Mouse (Mus musculus): ENCODE results near the gene Stra8. TPM values are rescaled to one million over a fixed set of nuclear protein-coding genes. Genes with fewer than 3 reads are reported as not detected.

Gene Stra8
- total RNA-seq (2015; ENCODE audit: low replicate concordance) (not detected in 2 replicates), total RNA-seq (2017; ENCODE audit: low replicate concordance) (not detected in 2 replicates)

DNA sequence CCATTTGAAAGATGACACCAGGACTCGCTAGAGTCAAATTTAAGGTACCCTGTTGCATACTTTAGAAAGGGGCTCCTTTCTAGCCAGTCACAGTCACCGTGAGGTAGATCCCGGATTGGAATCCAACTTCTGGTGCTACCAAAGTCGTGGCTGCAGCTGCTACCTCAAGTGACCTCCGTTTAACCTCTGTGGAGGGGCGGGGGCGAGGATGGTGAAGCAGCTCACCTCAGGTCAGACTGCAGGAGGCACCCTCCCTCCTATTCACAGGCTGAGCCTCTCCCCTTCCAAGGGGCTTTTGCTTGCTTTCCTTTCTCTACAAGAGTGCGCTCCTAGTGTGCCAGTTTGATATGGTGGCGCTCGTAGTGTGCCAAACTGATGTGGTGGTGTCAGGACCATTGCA is at the start of gene Stra8:
Gene Stra8 (plus strand): TSS at position 208 of the 400 bp plus-strand sequence.
- no peak for ATAC-seq (replicated peaks; ENCODE audit: low FRiP score, poor library complexity, severe bottlenecking)

DNA sequence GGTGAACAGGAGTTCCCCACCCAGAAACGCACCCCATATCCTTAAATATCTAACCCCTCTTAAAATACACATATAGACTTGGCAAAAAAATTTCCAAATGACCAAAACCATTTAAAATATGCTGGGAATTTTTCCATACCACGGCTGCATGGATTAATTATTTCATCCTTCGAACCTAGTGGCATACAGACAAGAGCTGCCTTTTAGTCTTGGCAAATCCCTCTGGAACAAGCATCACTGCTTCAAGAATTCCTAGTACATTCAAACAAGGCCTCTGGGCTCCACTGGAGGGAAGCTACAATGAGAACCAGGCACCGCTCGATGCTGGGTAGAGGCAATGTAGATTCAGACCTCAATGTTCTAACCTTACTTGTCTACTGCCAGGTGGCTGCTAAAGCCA is 49.2 kb upstream of the Stra8 start:
- ATAC-seq (replicated peaks; ENCODE audit: low FRiP score, poor library complexity, severe bottlenecking) = no peak

GRCm38 (mm10) chr6:34871929-34872328 is 48.0 kb upstream of the Stra8 start:
- ATAC-seq (replicated peaks; ENCODE audit: low FRiP score, poor library complexity, severe bottlenecking) = no peak

DNA sequence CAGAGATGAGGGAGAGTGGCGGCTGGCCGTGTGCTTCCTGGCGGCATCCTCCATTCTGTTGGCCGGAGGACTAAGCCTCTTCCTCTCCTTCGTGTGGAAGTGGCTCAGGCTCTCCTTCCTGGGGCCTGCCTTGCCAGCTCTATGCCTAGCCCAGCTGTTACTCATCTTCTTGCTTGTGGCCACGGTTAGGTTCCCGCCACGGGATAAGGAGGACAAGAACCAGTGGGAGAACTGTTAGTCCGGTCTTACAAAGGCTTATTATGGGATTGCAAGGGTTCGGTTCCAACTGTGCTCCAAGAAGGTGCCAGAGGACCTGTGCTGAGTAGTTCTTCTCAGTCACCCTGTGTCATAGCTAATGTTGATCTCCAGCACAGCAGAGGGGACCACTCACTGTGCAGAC is 47.1 kb upstream of the Stra8 start:
- ATAC-seq (replicated peaks; ENCODE audit: low FRiP score, poor library complexity, severe bottlenecking) = no peak

DNA sequence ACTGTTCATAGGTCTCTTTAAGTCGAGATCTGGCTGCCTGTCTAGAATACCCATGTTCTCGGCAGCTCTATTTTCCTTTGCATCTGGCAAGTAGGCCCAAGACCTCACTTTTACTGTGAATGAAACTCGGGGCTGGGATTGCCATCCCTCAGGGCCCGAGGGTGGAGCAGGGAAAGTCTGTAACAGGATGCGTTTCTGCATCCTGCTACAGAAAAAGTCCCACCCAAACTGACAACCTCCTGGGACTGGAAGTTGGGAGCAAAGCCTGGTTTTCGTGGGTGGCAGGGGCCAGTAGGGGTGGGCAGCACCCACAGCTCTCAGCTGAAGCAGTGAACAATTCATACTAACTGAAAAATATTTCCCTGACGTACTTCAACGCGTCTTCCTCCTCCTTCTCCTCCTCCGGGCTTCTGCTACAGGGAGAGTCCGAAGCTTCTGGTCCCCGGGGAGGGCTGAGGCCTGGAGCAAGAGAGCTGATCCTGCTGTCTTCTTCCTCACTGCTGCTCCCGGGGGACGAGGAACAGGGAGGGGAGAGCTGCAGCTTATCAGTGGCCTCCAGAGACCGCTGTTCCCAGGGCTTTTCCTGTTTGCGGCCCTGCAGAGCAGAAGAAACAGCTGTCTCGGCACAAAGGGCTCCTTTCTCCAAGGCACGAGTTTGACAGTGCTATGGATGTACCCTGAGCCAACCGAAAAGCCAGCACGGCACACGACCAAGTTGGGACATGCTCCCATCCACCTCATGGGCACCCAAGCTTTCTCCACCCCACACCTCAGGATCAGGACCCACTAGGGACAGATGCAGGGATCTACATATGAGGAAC is 45.7 kb upstream of the Stra8 start:
- peak; percentile 69 for ATAC-seq (replicated peaks; ENCODE audit: low FRiP score, poor library complexity, severe bottlenecking)

- peak; percentile 31 for ATAC-seq (replicated peaks; ENCODE audit: low FRiP score, poor library complexity, severe bottlenecking)
Measured at GRCm38 (mm10) chr6:34875268-34875761, 44.6 kb upstream of the Stra8 start.

GRCm38 (mm10) chr6:34875966-34876834 is 43.8 kb upstream of the Stra8 start:
- ATAC-seq (replicated peaks; ENCODE audit: low FRiP score, poor library complexity, severe bottlenecking) = peak; percentile 56

DNA sequence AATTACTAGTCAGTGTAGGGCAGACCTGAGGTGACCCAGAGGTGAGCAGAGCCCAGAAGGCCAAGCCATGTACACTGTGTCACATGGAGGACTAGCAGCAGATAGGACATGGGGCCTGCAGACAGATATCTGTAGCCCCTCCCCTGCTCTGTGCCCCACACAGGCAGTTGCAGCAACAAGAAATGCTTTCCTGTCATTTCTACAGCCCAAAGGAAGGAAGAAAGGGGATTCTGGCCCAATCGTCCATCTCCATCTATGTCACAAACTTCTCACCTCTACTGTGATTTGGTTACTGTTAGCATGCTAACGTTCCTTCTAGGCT is 43.2 kb upstream of the Stra8 start:
- no peak for ATAC-seq (replicated peaks; ENCODE audit: low FRiP score, poor library complexity, severe bottlenecking)

DNA sequence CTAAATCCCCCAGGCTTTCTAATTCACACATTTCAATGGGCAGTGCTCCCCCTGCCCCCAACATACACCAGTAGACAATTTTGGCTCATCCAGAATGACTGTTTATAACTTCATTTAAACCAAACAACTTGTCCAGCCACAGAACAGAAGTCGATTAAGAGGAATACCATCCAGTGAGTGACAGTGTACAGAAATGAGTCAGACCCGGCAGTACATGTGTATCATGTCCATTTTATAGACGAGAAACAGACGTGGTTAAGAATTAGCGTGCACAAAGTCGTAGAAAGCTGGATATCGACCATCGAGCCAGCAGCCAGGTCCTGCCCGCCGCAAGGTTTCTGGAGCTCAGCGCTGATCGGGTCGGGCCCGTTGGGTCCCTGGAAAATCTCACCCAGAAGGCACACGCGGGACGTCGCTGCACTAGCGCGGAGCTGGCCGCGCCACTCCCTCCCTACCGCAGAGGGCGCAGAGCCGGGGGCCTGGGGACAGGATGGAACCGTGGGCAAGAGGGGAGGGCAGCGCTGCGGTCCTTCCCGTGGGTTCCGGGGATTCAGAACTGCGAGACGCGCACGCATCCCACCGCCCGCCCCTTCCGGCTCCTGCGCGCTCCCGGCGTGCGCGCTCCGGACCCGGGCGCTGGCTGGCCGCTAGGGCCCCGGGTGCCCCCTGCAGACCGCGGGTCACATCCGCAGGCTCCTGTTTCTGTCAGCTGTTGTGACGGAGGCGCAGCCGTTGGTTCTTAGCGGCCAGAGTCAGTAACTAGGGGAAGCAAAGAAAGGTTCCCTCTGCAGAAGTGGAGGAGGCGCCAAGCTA is 42.2 kb upstream of the Stra8 start, which contains the start of gene Cyren:
Gene Cyren (minus strand): TSS at position 552 of the 813 bp plus-strand sequence.
- peak; percentile 60 for ATAC-seq (replicated peaks; ENCODE audit: low FRiP score, poor library complexity, severe bottlenecking)

DNA sequence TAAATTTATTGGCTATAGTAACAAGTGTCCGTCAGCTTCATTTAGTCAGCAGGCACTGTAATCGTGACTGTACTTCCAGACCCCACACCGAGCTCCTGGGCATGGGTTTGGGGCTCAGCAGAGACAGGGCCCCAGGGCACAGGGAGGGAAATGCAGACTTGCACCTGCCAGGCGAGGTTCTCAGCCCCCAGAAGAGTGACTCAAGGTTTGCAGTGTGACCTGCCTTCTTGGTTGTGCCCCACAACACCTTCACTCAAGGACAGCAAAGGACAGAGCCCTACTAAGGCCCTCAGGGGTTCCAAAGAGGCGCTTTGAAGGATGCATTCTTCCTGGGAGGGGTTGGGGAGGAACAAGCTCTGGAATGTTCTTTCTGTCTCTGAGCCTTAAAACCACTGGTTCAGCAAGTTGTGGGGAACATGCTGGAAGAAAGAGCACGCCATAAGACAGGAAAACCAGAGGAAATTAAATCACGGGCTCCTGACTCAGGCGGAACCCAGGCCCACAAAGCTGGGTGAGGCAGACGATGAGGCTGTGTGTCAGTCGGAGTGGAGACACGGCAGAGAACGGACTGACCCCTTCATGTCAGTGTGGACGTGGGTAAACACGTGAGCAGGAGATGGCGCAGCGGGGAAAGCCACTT is 40.7 kb upstream of the Stra8 start:
- ATAC-seq (replicated peaks; ENCODE audit: low FRiP score, poor library complexity, severe bottlenecking) = no peak

DNA sequence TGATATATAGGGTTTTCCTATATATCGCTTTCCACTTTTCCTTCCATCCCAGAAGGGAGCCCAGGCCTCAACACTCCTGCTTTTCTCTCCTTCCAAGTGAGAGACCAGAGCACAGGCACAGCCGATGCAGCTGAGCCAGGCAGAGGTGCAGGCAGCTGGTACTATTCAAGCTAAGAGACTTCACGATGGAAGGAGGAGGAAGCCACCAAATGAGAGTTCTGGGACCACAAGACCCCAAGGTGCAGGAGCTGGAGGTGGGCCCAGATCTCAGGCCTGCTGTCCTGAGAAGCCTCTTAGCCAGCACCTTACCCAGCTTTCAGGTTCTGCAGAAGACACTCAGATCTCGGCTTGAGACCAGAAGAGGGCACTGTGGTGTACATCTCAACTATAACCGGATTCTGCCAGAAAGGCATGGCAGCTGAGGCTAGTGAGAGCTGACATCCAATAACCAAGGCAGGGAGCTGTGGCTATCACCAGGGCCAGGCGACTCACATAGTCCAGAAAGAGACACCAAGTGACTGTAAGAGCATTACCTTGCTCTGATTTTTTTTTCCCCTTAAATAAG is 40.0 kb upstream of the Stra8 start:
- ATAC-seq (replicated peaks; ENCODE audit: low FRiP score, poor library complexity, severe bottlenecking) = no peak

- ATAC-seq (replicated peaks; ENCODE audit: low FRiP score, poor library complexity, severe bottlenecking) = no peak
Measured at GRCm38 (mm10) chr6:34884724-34885123, 35.2 kb upstream of the Stra8 start.

DNA sequence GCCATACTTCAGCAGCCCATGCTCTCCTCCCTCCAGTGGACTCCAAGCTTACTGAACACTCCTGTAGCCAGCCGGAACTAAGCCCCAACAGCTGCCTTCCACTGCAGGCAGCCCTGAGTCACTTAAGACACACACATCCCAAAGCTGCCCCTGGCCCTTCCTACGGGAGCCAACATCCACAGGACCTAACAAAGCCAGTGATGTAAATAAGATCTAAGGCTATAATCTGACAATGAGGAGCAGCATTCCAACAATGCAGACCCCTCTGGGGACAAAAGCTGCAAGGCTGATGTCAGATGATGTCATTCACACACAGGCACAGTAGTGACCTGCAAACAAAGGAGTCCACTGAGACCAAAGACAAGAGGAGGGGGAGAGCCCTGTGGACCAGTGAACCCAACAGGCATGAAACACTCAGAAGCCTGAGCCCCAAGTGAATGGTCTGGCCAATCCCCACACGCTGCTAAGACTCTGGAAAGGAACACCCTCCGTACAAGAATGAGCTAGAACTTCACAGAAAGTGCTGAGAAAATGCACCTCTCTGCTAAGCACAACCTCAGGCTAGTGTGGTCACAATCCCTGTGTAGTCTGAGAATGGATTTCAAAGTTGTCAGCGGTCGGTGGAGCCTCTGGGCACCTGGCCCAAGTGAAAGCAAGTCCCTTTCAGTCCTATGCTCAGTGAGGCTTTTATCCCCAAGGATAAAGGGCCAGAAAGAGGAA is 32.7 kb upstream of the Stra8 start:
- ATAC-seq (replicated peaks; ENCODE audit: low FRiP score, poor library complexity, severe bottlenecking) = no peak

- no peak for ATAC-seq (replicated peaks; ENCODE audit: low FRiP score, poor library complexity, severe bottlenecking)
Measured at GRCm38 (mm10) chr6:34889185-34889584, 30.8 kb upstream of the Stra8 start.

GRCm38 (mm10) chr6:34895569-34895968 is 24.4 kb upstream of the Stra8 start:
- no peak for ATAC-seq (replicated peaks; ENCODE audit: low FRiP score, poor library complexity, severe bottlenecking)

DNA sequence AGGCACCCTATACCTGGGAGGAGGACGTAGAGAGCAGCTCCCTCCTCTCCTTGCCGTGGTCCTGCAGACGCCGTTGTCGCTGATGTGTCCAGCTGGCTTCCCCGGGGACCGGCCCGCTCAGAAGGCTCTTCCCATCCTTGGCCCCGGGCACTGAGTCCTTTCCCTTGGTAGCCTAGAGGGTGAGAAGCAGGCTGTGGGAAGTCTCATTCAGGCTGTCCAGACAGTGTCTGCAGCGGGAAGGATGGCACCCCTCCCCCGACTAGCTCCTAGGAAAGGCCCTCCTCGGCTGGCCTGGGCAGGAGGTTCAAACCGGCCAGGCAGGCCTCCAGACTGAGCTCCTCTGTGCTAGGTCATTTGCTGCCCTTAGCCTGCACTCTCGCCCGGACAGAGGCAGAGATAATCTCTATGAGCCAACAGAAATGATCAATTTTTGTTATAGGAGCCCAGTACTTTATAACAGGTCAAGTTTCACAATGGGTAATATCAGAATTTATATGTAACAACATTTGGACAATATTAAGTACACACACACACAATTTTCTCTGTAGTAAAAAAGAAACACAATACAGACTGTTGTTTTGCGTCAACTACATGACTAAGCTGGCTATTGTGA is 23.7 kb upstream of the Stra8 start:
- no peak for ATAC-seq (replicated peaks; ENCODE audit: low FRiP score, poor library complexity, severe bottlenecking)

DNA sequence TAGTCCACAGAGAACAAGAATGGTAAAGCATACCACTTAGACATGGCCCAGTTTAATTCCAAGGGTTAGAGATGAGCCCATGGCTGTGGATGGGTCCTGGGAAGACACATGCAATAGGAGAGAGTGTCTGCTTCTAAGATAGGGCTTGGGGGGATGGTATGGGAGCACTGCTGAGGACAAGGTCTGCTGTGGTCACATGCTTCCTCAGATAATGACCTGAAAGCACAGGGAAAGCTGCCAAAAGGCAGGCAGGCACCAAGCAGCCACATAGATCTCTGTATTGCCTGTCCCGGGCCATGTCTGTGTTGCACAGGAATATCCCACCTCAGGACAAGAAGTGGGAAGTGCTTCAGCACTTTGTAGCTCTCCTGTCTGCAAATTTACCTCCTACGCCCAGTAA is 20.8 kb upstream of the Stra8 start:
- no peak for ATAC-seq (replicated peaks; ENCODE audit: low FRiP score, poor library complexity, severe bottlenecking)

- no peak for ATAC-seq (replicated peaks; ENCODE audit: low FRiP score, poor library complexity, severe bottlenecking)
Measured at GRCm38 (mm10) chr6:34900990-34901389, 19.0 kb upstream of the Stra8 start.

Measured in erythroid progenitor cell, adult 5-6 weeks (primary cell).